Mouse (Mus musculus) liver, embryonic 14.5 days (tissue): Measurements from ENCODE around the gene Gm4881. TPM values are rescaled to one million over a fixed set of nuclear protein-coding genes. Genes with fewer than 3 reads are reported as not detected.

Experiments used
- ATAC-seq: fragments of 200-750 bp; cut with Nextera tagmentation; 2 replicates; pipeline ENCODE4 v1.8.0; 2017; ENCODE audit warnings: moderate number of reproducible peaks, mild to moderate bottlenecking, moderate library complexity; ENCODE audit not compliant: insufficient read depth
- DNase-seq, 3 experiments: peaks; one replicate each; pipeline ENCODE4 v3.0.0-alpha.2; 2012 to 2013; ENCODE audit warnings: low read depth in 3 of 3, low spot score in 3 of 3
- H3K27ac ChIP-seq: fragments of 300-500 bp; sonication (generic); 2 replicates; pipeline ENCODE4 v1.5.1; 2014; ENCODE audit warnings: moderate library complexity, mild to moderate bottlenecking, control low read depth, inconsistent platforms
- H3K27me3 ChIP-seq: fragments of 300-500 bp; sonication (generic); 2 replicates; pipeline ENCODE4 v1.6.1; 2014; ENCODE audit warnings: mild to moderate bottlenecking, low read length, moderate library complexity; ENCODE audit not compliant: control insufficient read depth, insufficient read depth
- H3K36me3 ChIP-seq: fragments of 300-500 bp; sonication (generic); replicated peaks from 2 replicates; pipeline ENCODE4 v1.6.1; 2014; ENCODE audit warnings: low read depth; ENCODE audit not compliant: control insufficient read depth, insufficient read depth
- H3K4me1 ChIP-seq, 2 experiments: fragments of 200-500 bp in 1 of 2; fragments of 300-500 bp in 1 of 2; sonication (generic) in 1 of 2; replicated peaks; 2 replicates each; pipeline ENCODE4 v1.6.1; 2012 to 2014; ENCODE audit warnings: antibody characterized with exemption in 1 of 2, inconsistent platforms in 1 of 2, low read length in 1 of 2; ENCODE audit not compliant: control insufficient read depth in 2 of 2, insufficient read depth in 2 of 2
- H3K4me2 ChIP-seq: fragments of 300-500 bp; sonication (generic); 2 replicates; pipeline ENCODE4 v1.6.1; 2014; ENCODE audit warnings: low read depth, mild to moderate bottlenecking, control low read depth, moderate library complexity
- H3K4me3 ChIP-seq, 2 experiments: fragments of 200-500 bp in 1 of 2; fragments of 300-500 bp in 1 of 2; sonication (generic) in 1 of 2; 2 replicates each; pipeline ENCODE4 v1.5.1; 2012 to 2014; ENCODE audit warnings: low read depth in 2 of 2, low read length in 2 of 2, mild to moderate bottlenecking in 2 of 2, control low read depth in 1 of 2, inconsistent platforms in 1 of 2, moderate library complexity in 1 of 2; ENCODE audit not compliant: insufficient read depth in 1 of 2
- H3K9ac ChIP-seq: fragments of 300-500 bp; sonication (generic); replicated peaks from 2 replicates; pipeline ENCODE4 v1.6.1; 2014; ENCODE audit warnings: mild to moderate bottlenecking, control low read depth, moderate library complexity
- H3K9me3 ChIP-seq: fragments of 300-500 bp; sonication (generic); 2 replicates; pipeline ENCODE4 v1.6.1; 2016; ENCODE audit warnings: low read length, mixed read lengths; ENCODE audit not compliant: control insufficient read depth
- CTCF ChIP-seq: IDR thresholded peaks from 2 replicates; pipeline ENCODE4 v1.5.1; 2016; ENCODE audit warnings: antibody characterized with exemption, low read depth, control low read depth
- EP300 ChIP-seq: IDR thresholded peaks from 2 replicates; pipeline ENCODE4 v1.6.1; 2016; ENCODE audit warnings: antibody characterized with exemption, low read depth
- WGBS: fragments of 180-500 bp; shearing (Covaris S2); extraction: QIAGEN DNeasy Blood & Tissue Kit; methylation state at CpG from one replicate; pipeline ENCODE4 v1.1.7; 2014; ENCODE audit not compliant: insufficient replicate concordance; 5-methylcytosine and 5-hydroxymethylcytosine counted together
- polyA plus RNA-seq, 2 experiments: library from polyadenylated mRNA; depleted of rRNA in 1 of 2; stranded (reverse) in 1 of 2; unstranded in 1 of 2; fragments of >200 nt; fragmentation: Nextera tagmentation in 1 of 2; extraction: Ambion mirVana in 1 of 2; gene quantifications; 2 replicates each; pipeline versions ENCODE4 v1.2.1 to v1.2.3; 2012 to 2014

Gm4881 gene
- polyA plus RNA-seq, 2 experiments = not detected

- 87% methylated on average over 20 of the region's 20 CpGs for WGBS
- no peaks in the 10 kb centered on the region for H3K27me3 ChIP-seq
- ATAC-seq = no peak
- no peak overlapping the region for H3K4me3 ChIP-seq
- H3K4me1 ChIP-seq = no peaks in the 10 kb centered on the region
- no peak overlapping the region for H3K27ac ChIP-seq
- DNase-seq = no peak
- TF ChIP-seq EP300 (no peak), CTCF (no peak)
- no peak overlapping the region for H3K4me2 ChIP-seq
- no peak overlapping the region for H3K9ac ChIP-seq
- H3K9me3 ChIP-seq = no peaks in the 10 kb centered on the region
- peaks cover 50% of the 10 kb centered on the region for H3K36me3 ChIP-seq
These were observed 25.5 kb downstream of the Gm4881 start for GRCm38 (mm10) chr7:24918763-24919323.

DNA sequence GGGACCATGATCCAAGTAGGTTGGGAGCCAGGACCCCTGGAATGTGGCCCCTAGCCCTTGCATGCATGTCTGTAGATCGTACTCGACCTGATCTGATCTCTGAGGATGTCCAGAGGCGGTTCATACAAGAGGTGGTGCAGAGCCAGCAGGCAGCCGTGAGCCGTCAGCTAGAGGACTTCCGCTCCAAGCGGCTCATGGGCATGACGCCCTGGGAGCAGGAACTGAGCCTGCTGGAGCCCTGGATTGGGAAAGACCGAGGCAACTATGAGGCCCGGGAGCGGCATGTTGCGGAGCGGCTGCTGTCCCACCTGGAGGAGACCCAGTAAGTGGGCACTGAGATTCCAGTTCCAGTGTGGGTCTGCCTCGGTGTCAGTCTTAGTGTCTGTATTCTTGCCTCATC lies 31.8 kb downstream of the Gm4881 start:
- TF ChIP-seq EP300 (no peak), CTCF (no peak)
- Histone ChIP-seq H3K9ac (no peak overlapping the region), H3K36me3 (peaks cover 7% of the 10 kb centered on the region), H3K4me2 (no peak overlapping the region), H3K4me3 (no peak overlapping the region), H3K27me3 (no peaks in the 10 kb centered on the region), H3K9me3 (no peaks in the 10 kb centered on the region), H3K27ac (no peak overlapping the region), H3K4me1 (no peaks in the 10 kb centered on the region)
- no peak for DNase-seq
- 92% methylated on average over 14 of the region's 14 CpGs for WGBS
- no peak for ATAC-seq

- no peaks in the 10 kb centered on the region for H3K27me3 ChIP-seq
- no peak for ATAC-seq
- H3K4me2 ChIP-seq = peak overlapping the region; percentile 38; the same call in 1 of the 2 replicates
- no peaks in the 10 kb centered on the region; the same call in 1 of the 2 replicates for H3K36me3 ChIP-seq
- TF ChIP-seq EP300 = no peak
- no peak for TF ChIP-seq CTCF
- no peaks in the 10 kb centered on the region for H3K9me3 ChIP-seq
- peaks cover 16 to 32% of the 10 kb centered on the region in 2 experiments for H3K4me1 ChIP-seq
- no peak overlapping the region for H3K27ac ChIP-seq
- H3K9ac ChIP-seq = no peak overlapping the region
- no peak overlapping the region for H3K4me3 ChIP-seq
- WGBS = 33% methylated on average over 13 of the region's 13 CpGs
- DNase-seq = no peak
These were observed 37.0 kb downstream of the Gm4881 start for GRCm38 (mm10) chr7:24907211-24907748.

- DNase-seq (no peak), ATAC-seq (no peak)
- Histone ChIP-seq H3K4me1 (peaks cover 23 to 39% of the 10 kb centered on the region in 2 experiments), H3K9me3 (no peaks in the 10 kb centered on the region), H3K36me3 (no peaks in the 10 kb centered on the region), H3K27ac (no peak overlapping the region), H3K4me3 (no peak overlapping the region), H3K9ac (0 out of 2 replicates have a peak overlapping the region, but pooled peaks have one; percentile 23), H3K27me3 (no peaks in the 10 kb centered on the region), H3K4me2 (peak overlapping the region; percentile 38)
- WGBS = 20% methylated on average over 6 of the region's 6 CpGs
- no peak for TF ChIP-seq CTCF
- TF ChIP-seq EP300 = no peak
These were observed 37.7 kb downstream of the Gm4881 start for GRCm38 (mm10) chr7:24906551-24906950.

DNA sequence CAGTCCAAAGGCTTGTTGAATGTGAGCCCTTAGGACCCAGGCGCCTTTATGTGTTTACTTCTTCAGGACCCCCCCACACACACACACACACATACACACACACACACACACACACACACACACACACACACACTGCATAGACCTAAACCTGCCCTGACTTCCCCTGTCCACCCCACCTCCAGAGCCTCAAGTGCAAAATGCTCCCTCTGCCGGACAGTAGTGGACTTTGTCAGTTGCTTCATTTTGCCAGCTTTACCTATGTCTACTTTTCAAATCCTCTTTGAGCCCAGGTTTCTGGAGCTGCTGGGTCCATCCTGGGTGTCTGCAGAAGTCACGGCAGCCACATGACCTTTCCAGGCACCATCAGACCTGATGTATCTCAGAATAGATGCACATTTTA lies 39.4 kb downstream of the Gm4881 start:
- H3K4me1 ChIP-seq = peaks cover 23 to 39% of the 10 kb centered on the region in 2 experiments
- peak overlapping the region; percentile 87 for H3K9ac ChIP-seq
- H3K4me3 ChIP-seq = peak overlapping the region; percentile 74 to 87
- DNase-seq (peak; percentile 73 to 79 (median 73)), ATAC-seq (0 out of 2 replicates have a peak, but pooled peaks have one; percentile 12)
- WGBS = 8% methylated on average over 3 of the region's 3 CpGs
- peak overlapping the region; percentile 87 for H3K4me2 ChIP-seq
- H3K9me3 ChIP-seq = no peaks in the 10 kb centered on the region
- H3K36me3 ChIP-seq = no peaks in the 10 kb centered on the region
- no peak for TF ChIP-seq EP300
- TF ChIP-seq CTCF = peak; percentile 96
- no peaks in the 10 kb centered on the region for H3K27me3 ChIP-seq
- H3K27ac ChIP-seq = peak overlapping the region; percentile 84
